In the genomic region with DNA sequence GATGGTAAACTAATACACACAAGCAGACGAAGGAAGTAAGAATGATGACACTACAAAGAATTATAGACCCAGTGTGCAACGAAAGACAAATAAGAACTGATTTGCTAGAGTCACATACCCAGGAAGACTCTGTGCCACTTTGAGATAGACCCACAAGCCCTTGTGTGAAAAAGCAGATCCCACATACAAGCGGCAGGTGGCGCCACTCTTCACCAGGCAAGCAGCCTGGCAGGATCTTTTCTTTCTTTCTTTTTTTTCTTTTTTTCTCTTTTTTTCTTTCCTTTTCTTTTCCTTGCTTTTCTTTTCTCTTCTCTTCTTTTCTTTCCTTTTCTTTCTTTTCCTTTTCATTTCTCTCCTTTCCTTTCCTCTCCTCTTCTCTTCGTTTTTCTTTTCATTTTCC, we compare ENCODE assay signal across 13 mouse cellular contexts. TPM values are rescaled to one million over a fixed set of nuclear protein-coding genes. Genes with fewer than 3 reads are reported as not detected.
DNase-seq lines count a peak whose midpoint lies in the region; ATAC-seq and TF ChIP-seq lines count a peak whose summit lies in the region.
"Had no signal": no experiment of that assay in that cellular context is flagged by ENCODE, and none has a peak within 500 bp of the region (broad histone marks: within the 10 kb centered on the region; RNA-seq: fewer than 3 reads in every experiment).

No protein-coding gene starts in this region.

- 50% methylated on average over 5 of the region's 5 CpGs for WGBS in hindbrain, embryonic 14.5 days

- no peaks in the 10 kb centered on the region for H3K9me3 ChIP-seq in ES-Bruce4 (replicated peaks; ENCODE audit: control insufficient read depth, insufficient read depth, low read length, poor library complexity, severe bottlenecking)
- no peaks in the 10 kb centered on the region for H3K9me3 ChIP-seq in hindbrain, embryonic 14.5 days (ENCODE audit: control insufficient read depth, low read length)
- H3K9me3 ChIP-seq: hindbrain, embryonic 10.5 days; neural tube, embryonic 12.5 days had no signal

- no peaks in the 10 kb centered on the region for H3K36me3 ChIP-seq in ES-Bruce4 (ENCODE audit: control insufficient read depth, insufficient read depth, low read length, poor library complexity, severe bottlenecking)
- H3K36me3 ChIP-seq in hindbrain, embryonic 14.5 days (replicated peaks; ENCODE audit: control insufficient read depth, insufficient read depth): no peaks in the 10 kb centered on the region
- H3K36me3 ChIP-seq: hindbrain, embryonic 10.5 days; neural tube, embryonic 12.5 days had no signal

- H3K27me3 ChIP-seq in ES-Bruce4 (ENCODE audit: control insufficient read depth, insufficient read depth, low read length, poor library complexity, severe bottlenecking): no peaks in the 10 kb centered on the region
- H3K27me3 ChIP-seq in hindbrain, embryonic 14.5 days (ENCODE audit: control insufficient read depth, insufficient read depth, low read length): no peaks in the 10 kb centered on the region
- H3K27me3 ChIP-seq: neural tube, embryonic 12.5 days had no signal

- DNase-seq in CD4-positive, CD25-positive, alpha-beta regulatory T cell, adult 2 months (ENCODE audit: low read depth, low spot score): peak; percentile 24
- DNase-seq in layer of hippocampus, adult 2 months (ENCODE audit: low spot score in 2 of 2): no peak
- no peak for DNase-seq in layer of hippocampus, adult 9-11 months
- DNase-seq in embryo, embryonic 11.5 days (ENCODE audit: low read depth, low spot score): peak; percentile 3
- DNase-seq in hindbrain, embryonic 14.5 days (ENCODE audit: low spot score): no peak
- DNase-seq: gastrocnemius, postnatal 36 days; layer of hippocampus, postnatal 36 days had no signal

- no peak for TF ChIP-seq EP300 in ES-Bruce4 (IDR thresholded peaks at IDR 0.05; ENCODE audit: insufficient read depth, low read depth, low read length)

- ATAC-seq in CD4-positive, CD25-positive, alpha-beta regulatory T cell, adult 4 months: no peak
- ATAC-seq in granulocyte monocyte progenitor cell, adult 5-6 weeks (replicated peaks; ENCODE audit: poor library complexity, severe bottlenecking): no peak
- no peak for ATAC-seq in hindbrain, embryonic 14.5 days (ENCODE audit: low FRiP score)

- no peaks in the 10 kb centered on the region for H3K4me1 ChIP-seq in ES-Bruce4 (ENCODE audit: control insufficient read depth, insufficient read depth, low read length)
- no peaks in the 10 kb centered on the region for H3K4me1 ChIP-seq in hindbrain, embryonic 14.5 days (replicated peaks; ENCODE audit: control insufficient read depth, insufficient read depth, low read length)
- H3K4me1 ChIP-seq: hindbrain, embryonic 10.5 days; neural tube, embryonic 12.5 days had no signal

- H3K4me2 ChIP-seq in hindbrain, embryonic 14.5 days (replicated peaks): no peak overlapping the region
- H3K4me2 ChIP-seq: neural tube, embryonic 12.5 days had no signal

- no peak overlapping the region for H3K4me3 ChIP-seq in layer of hippocampus, adult 2 months
- H3K4me3 ChIP-seq in ES-Bruce4 (ENCODE audit: low read depth, low read length): no peak overlapping the region
- H3K4me3 ChIP-seq in hindbrain, embryonic 14.5 days (replicated peaks; ENCODE audit: low read length): no peak overlapping the region
- H3K4me3 ChIP-seq: hindbrain, embryonic 10.5 days; neural tube, embryonic 12.5 days had no signal

- peak; percentile 64 for TF ChIP-seq CTCF in layer of hippocampus, adult 2 months (conservative IDR thresholded peaks at IDR 0.05)
- peak; percentile 69 for TF ChIP-seq CTCF in ES-Bruce4 (IDR thresholded peaks at IDR 0.05; ENCODE audit: low read depth, low read length)

- H3K9ac ChIP-seq in ES-Bruce4 (ENCODE audit: low read depth, poor library complexity, severe bottlenecking): no peak overlapping the region
- no peak overlapping the region for H3K9ac ChIP-seq in hindbrain, embryonic 14.5 days
- H3K9ac ChIP-seq: neural tube, embryonic 12.5 days had no signal

- TF ChIP-seq POLR2A in ES-Bruce4 (IDR thresholded peaks at IDR 0.05; ENCODE audit: insufficient read depth, low read length): no peak

- no peak overlapping the region for H3K27ac ChIP-seq in layer of hippocampus, adult 2 months
- no peak overlapping the region for H3K27ac ChIP-seq in ES-Bruce4 (ENCODE audit: insufficient read depth, low read length)
- no peak overlapping the region for H3K27ac ChIP-seq in hindbrain, embryonic 14.5 days
- H3K27ac ChIP-seq: hindbrain, embryonic 10.5 days; macrophage; neural tube, embryonic 12.5 days had no signal

RNA-seq across cellular contexts. Expression of a gene that starts 32.9 kb away (rescaled TPM):
- not detected for polyA plus RNA-seq in CD4-positive, CD25-positive, alpha-beta regulatory T cell, adult 4 months (2017; shearing (Covaris generic))
- total RNA-seq in layer of hippocampus, adult 2 months (2021): not detected
- polyA plus RNA-seq in ES-Bruce4 (2011; ENCODE audit: insufficient read depth, insufficient read length, low read depth, missing spikeins): not detected in 2 replicates
- total RNA-seq in granulocyte monocyte progenitor cell, adult 5-6 weeks (2014; fragmentation: Nextera tagmentation): not detected in 2 replicates
- not detected in 2 replicates for total RNA-seq in granulocyte monocyte progenitor cell, adult 5-6 weeks (2017)
- polyA plus RNA-seq in hindbrain, embryonic 14.5 days (2014; fragmentation: Nextera tagmentation; extraction: Ambion mirVana): not detected in 2 replicates
- total RNA-seq: gastrocnemius, postnatal 36 days; layer of hippocampus, postnatal 36 days had no signal
- polyA plus RNA-seq: hindbrain, embryonic 10.5 days; macrophage; neural tube, embryonic 12.5 days had no signal

RNA-seq across cellular contexts. Expression of a gene that starts 43.0 kb away (rescaled TPM):
- polyA plus RNA-seq in CD4-positive, CD25-positive, alpha-beta regulatory T cell, adult 4 months (2017; shearing (Covaris generic)): under 1 TPM in 1 of 2 experiments, not detected in 1; 0.19 TPM
- not detected for total RNA-seq in layer of hippocampus, adult 2 months (2021)
- polyA plus RNA-seq in ES-Bruce4 (2011; ENCODE audit: insufficient read depth, insufficient read length, low read depth, missing spikeins): not detected in 2 replicates
- not detected in 2 replicates for total RNA-seq in granulocyte monocyte progenitor cell, adult 5-6 weeks (2014; fragmentation: Nextera tagmentation)
- not detected in 2 replicates for total RNA-seq in granulocyte monocyte progenitor cell, adult 5-6 weeks (2017)
- not detected in 2 replicates for polyA plus RNA-seq in hindbrain, embryonic 14.5 days (2014; fragmentation: Nextera tagmentation; extraction: Ambion mirVana)
- total RNA-seq: gastrocnemius, postnatal 36 days; layer of hippocampus, postnatal 36 days had no signal
- polyA plus RNA-seq: hindbrain, embryonic 10.5 days; macrophage; neural tube, embryonic 12.5 days had no signal

Comparison
In these comparisons a context has a peak if more than half of its experiments do, and no peak if none do; other contexts are left out.
1. DNase-seq: peak in CD4-positive, CD25-positive, alpha-beta regulatory T cell, adult 2 months (single experiment) and embryo, embryonic 11.5 days (single experiment); none in layer of hippocampus, adult 2 months (0 of 2), layer of hippocampus, adult 9-11 months (single experiment) and hindbrain, embryonic 14.5 days (single experiment).